Mouse (Mus musculus) spleen, postnatal 10 days (tissue): ENCODE measurements at regions not wholly inside any gene's neighbourhood (a gene's known extent, or its start where the extent isn't known, plus 50 kb on each side); places are given as distances from the start of the nearest gene placed in this dataset.
A peak's percentile ranks its signal among the peaks of the same experiment; 100 is the strongest.

Source experiments
- DNase-seq, 2 experiments: peaks; one replicate each; pipeline ENCODE4 v3.0.0; 2021 to 2022; ENCODE audit warnings: low spot score in 2 of 2

GRCm38 (mm10) chr19:37492572-37492971, 57.6 kb upstream of the Exoc6 start:
- no peak for DNase-seq

- DNase-seq = no peak
Measured at GRCm38 (mm10) chr19:37493378-37493777, 56.8 kb upstream of the Exoc6 start.

- peak in 1 of 2 experiments; percentile 55 for DNase-seq
Measured at GRCm38 (mm10) chr19:37493921-37494485, 56.2 kb upstream of the Exoc6 start.

DNA sequence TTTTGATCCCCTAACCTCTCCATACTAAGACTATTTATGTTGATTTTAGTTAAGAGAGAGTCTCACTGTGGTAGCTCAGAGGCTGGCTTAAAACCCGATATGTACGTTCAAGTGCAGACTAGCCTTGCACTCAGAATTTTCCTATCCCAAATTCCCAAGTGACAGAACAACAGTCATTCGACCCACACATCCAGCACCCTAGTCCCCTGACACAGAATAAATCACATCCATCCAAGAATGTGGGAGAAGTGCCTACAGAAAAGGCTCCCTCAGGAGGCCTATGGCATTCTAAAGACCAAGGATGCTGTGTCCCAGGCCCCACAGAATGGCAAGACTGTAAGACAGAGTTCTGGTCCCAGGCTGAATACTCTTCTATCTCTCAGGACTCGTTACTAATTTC, 55.4 kb upstream of the Exoc6 start:
- no peak for DNase-seq

DNA sequence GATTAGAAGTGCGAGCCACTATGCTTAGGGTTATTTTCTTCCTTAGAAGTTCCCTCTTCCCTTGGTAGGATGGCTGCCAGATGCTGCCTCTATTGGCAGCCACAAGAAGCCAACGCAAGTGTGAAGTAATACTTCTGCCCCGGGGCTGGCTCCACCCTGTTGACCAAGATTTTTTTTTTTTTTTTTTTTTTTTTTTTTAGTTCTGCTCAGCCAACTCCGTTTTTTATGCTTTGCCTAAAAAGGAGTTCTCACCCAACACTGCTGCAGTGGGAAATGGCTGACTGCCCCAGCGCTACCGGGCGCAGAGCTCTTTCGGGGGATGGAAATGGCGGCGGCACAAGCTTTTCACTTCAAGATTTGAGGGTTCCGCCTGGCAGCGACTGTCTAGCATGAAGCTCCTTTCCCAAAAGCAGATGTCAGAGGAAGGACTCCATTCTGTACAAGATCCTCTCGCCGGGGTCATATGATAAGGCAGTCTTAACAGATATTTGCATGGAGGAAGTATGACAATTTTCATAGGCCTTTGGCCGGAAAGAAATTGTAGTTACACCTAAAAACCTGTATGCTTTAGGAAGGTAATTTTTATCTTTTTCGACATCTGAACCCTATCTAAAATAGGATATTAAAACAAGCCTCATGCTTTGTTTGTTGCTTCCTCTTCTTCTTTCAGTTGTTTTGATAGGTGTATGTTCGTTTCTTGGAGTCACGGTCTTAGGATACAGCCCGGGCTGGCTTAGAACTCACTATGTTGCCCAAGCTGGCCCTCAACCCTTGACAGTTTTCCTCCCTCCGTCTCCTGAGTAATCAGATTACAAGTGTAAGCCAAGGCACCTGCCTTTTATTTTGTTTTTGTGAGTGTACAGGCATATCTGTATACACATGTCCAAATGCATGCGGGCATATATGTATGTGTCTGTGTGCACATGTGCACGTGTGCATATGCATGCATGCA, 54.6 kb upstream of the Exoc6 start:
- peak; percentile 48 to 69 for DNase-seq

- no peak for DNase-seq
Measured at GRCm38 (mm10) chr19:37496759-37497158, 53.5 kb upstream of the Exoc6 start.

- no peak for DNase-seq
Measured at GRCm38 (mm10) chr19:37497161-37497560, 53.1 kb upstream of the Exoc6 start.

GRCm38 (mm10) chr19:37498438-37498837, 51.8 kb upstream of the Exoc6 start:
- DNase-seq = no peak
